Mouse (Mus musculus): ENCODE data around the gene Gm29776. TPM values are rescaled to one million over a fixed set of nuclear protein-coding genes. Genes with fewer than 3 reads are reported as not detected.
A peak's percentile ranks its signal among the peaks of the same experiment; 100 is the strongest.

Gm29776 gene
- polyA plus RNA-seq, 1 experiment, result 0.56 TPM

DNA sequence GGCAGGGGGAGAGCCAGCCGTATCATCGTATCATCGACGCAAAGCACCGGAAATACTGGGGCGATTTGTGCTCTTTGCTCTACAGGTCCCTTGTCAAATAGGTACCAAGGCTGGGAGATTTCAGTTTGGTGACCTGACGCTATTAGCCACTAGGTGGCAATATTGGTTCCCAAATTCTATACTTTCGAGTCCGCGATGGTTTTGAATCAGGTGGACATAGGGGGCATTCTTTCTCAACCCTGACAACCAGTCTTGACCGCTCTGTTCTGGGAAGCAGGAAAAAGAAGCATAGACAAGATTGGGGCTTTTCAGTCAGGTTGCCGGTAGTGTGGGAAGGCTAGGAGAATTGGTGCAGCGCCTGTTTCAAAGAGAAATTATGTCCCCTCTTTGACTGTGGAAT lies 15.5 kb upstream of the Gm29776 start:
- TF ChIP-seq CTCF (IDR thresholded peaks at IDR 0.05; ENCODE audit: insufficient read depth, low read length) (0 out of 2 replicates have a peak, but pooled peaks have one; percentile 15), POLR2A (IDR thresholded peaks at IDR 0.05; ENCODE audit: borderline replicate concordance, extremely low read depth, low read depth, low read length) (no peak)
- Histone ChIP-seq H3K4me1 (ENCODE audit: control insufficient read depth, insufficient read depth, low read length) (no peaks in the 10 kb centered on the region; the same call in 1 of the 2 replicates), H3K4me3 (replicated peaks; ENCODE audit: extremely low read depth, low read depth, low read length) (peak overlapping the region; percentile 50)
- DNase-seq, result peak; percentile 58
- WGBS, result 1% methylated on average over 13 of the region's 13 CpGs

DNA sequence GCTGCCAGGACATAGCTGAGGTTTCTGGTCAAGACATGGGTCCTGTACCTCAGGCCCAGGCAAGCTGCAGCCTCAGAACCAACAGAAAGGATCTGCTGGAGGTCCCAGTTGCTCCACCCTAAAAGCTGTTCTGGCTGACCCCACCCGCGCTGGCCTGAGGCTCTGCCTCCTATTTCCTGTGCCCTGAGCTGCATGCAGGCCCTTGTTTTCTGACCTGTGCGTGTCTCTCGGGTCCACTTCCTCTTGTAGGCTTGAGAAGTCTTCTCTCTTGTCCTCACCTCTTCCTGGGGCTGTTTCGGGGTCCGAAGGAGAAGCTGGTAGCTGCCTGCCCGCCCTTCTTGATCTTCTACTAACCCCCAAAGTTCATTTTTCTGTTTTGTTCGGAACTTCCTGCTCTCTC lies 14.2 kb upstream of the Gm29776 start:
- no peak overlapping the region for H3K4me3 ChIP-seq (replicated peaks; ENCODE audit: extremely low read depth, low read depth, low read length)
- TF ChIP-seq CTCF (IDR thresholded peaks at IDR 0.05; ENCODE audit: insufficient read depth, low read length), result no peak
- H3K4me1 ChIP-seq (ENCODE audit: control insufficient read depth, insufficient read depth, low read length), result no peaks in the 10 kb centered on the region; the same call in 1 of the 2 replicates
- 36% methylated on average over 8 of the region's 8 CpGs for WGBS
- DNase-seq, result peak; percentile 7

DNA sequence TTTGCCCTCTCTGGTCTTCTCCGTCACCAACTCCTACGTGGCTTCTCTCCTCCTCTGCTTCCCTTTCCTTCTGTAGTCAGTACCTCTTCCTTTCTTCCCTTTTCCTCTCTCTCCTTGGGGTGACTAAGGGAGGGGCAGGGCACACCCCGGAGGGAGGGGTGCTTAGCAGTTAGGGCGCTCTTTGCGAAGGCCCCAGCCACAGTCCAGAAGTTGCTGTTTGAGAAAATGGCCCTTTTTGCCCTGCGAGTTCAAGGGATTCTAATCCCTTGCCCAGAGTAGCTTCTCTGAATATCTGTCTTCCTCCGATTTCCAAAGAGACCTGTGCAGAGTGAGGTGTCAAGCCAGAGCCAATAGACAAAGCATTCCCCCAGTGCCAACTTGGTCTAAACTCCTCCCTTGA lies 13.4 kb upstream of the Gm29776 start, which contains the start of gene Cebpe:
TSS of gene Cebpe (minus strand) at position 101 of the 400 bp plus-strand sequence.
- no peak for TF ChIP-seq CTCF (IDR thresholded peaks at IDR 0.05; ENCODE audit: insufficient read depth, low read length)
- TF ChIP-seq POLR2A (IDR thresholded peaks at IDR 0.05; ENCODE audit: borderline replicate concordance, extremely low read depth, low read depth, low read length), result no peak
- Histone ChIP-seq H3K4me1 (ENCODE audit: control insufficient read depth, insufficient read depth, low read length) (no peaks in the 10 kb centered on the region; the same call in 1 of the 2 replicates), H3K4me3 (replicated peaks; ENCODE audit: extremely low read depth, low read depth, low read length) (no peak within 1 kb of the TSS)
- WGBS, result 71% methylated on average over 7 of the region's 7 CpGs
- no peak for DNase-seq

DNA sequence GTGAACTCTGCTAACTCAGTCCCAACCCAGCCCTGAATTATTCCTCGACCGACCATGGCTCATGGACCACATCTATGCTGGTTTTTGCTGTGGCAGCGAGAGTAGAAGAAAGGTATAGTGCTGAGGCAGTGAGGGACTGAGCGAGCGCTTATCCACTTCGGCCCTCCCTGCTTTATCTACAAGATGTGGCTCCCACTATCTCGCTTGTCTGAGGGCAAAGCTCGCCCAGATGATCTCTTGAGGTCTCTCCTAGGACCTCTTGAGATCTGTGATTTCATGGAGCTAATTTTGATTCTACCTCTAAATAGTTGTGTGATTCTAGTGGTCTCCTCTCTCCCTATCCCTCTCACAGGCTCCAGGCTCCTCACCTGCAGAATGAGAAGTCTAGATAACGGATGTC lies 10.4 kb upstream of the Gm29776 start:
- DNase-seq, result no peak
- WGBS, result 85% methylated on average over 9 of the region's 9 CpGs
- TF ChIP-seq CTCF (IDR thresholded peaks at IDR 0.05; ENCODE audit: insufficient read depth, low read length) (no peak), POLR2A (IDR thresholded peaks at IDR 0.05; ENCODE audit: borderline replicate concordance, extremely low read depth, low read depth, low read length) (no peak)
- no peaks in the 10 kb centered on the region for H3K4me1 ChIP-seq (ENCODE audit: control insufficient read depth, insufficient read depth, low read length)
- no peak overlapping the region for H3K4me3 ChIP-seq (replicated peaks; ENCODE audit: extremely low read depth, low read depth, low read length)

DNA sequence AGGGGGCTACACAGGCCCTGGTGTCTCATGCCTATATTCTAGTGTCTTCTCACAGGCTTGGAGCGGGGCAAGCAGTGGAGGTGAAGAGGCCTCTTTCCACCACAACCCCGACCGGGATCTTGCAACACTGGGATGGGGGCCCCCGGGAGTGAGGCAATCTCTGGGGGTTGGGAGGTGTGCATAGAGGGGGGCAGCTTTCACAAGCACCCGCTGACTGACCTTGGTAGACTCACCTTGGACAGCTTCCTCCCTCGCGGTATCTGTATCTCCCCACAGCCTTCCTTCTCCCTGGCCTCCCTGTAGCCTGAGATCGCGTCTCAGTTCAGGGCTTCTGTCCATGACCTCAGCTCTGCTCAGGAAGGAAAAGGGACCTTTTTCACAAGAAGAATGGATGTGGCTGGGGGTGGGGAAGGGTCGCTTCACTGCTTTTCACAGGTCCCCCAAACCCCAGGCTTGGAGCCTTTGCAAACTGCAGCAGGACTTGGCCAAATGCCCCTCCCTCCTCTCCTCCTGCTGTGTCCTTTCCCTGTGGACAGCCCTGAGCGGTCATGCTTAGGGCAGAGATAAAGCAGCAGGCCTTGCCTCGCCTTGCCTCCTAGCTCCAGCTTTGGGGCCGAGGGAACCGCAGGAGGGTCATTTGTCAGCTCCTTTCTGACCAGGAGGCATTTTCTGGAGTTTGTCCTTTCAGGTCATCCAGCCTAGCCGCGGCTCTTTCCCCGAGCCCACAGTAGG lies 8.1 kb upstream of the Gm29776 start:
- Histone ChIP-seq H3K4me1 (ENCODE audit: control insufficient read depth, insufficient read depth, low read length) (no peaks in the 10 kb centered on the region), H3K4me3 (replicated peaks; ENCODE audit: extremely low read depth, low read depth, low read length) (no peak overlapping the region)
- TF ChIP-seq CTCF (IDR thresholded peaks at IDR 0.05; ENCODE audit: insufficient read depth, low read length) (no peak), POLR2A (IDR thresholded peaks at IDR 0.05; ENCODE audit: borderline replicate concordance, extremely low read depth, low read depth, low read length) (no peak)
- DNase-seq, result no peak
- WGBS, result 51% methylated on average over 17 of the region's 17 CpGs

DNA sequence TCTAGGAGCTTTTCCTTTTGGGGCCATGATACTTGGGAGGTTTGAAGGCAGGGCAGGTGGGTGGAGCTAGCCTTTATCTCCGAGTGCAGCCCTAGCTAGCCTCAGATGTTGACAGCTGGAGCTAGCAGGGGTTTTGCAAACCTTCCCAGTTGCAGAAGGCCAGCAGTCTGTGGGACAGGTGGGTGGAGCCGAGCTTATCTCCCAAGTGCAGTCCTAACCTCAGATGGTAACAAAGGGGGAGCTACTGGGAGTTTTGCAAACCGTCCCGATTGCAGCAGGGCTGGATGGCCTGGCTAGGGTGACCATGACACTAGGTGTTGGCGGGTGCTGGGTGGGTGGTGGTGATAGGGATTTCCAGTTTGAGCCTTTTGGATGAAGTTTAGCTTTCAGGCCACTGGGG lies 7.2 kb upstream of the Gm29776 start:
- H3K4me1 ChIP-seq (ENCODE audit: control insufficient read depth, insufficient read depth, low read length), result no peaks in the 10 kb centered on the region
- no peak overlapping the region for H3K4me3 ChIP-seq (replicated peaks; ENCODE audit: extremely low read depth, low read depth, low read length)
- TF ChIP-seq POLR2A (IDR thresholded peaks at IDR 0.05; ENCODE audit: borderline replicate concordance, extremely low read depth, low read depth, low read length) (no peak), CTCF (IDR thresholded peaks at IDR 0.05; ENCODE audit: insufficient read depth, low read length) (no peak)
- WGBS, result 31% methylated on average over 5 of the region's 5 CpGs
- DNase-seq, result no peak

DNA sequence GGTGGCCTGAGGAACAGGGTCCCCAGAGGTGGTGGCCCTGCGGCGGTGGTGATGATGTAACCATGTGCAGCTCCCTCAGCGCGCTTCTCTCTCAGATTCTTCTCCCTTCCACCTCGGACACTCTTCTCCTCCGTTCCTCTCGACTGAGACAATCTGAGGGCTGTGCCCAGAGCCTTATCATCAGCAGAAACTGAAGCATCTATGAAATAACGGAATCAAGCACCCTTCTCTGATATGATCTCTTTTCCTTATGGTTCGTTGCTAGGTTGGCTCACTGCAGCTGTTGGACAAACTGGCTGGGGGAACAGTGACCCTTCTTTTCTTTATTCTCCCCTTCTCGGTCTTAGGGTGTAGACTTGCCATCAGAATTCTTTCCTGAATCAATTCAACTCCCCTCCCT lies 4.6 kb upstream of the Gm29776 start:
- Histone ChIP-seq H3K4me1 (ENCODE audit: control insufficient read depth, insufficient read depth, low read length) (no peaks in the 10 kb centered on the region), H3K4me3 (replicated peaks; ENCODE audit: extremely low read depth, low read depth, low read length) (no peak overlapping the region)
- TF ChIP-seq CTCF (IDR thresholded peaks at IDR 0.05; ENCODE audit: insufficient read depth, low read length), result no peak
- no peak for TF ChIP-seq POLR2A (IDR thresholded peaks at IDR 0.05; ENCODE audit: borderline replicate concordance, extremely low read depth, low read depth, low read length)
- DNase-seq, result no peak
- 46% methylated on average over 10 of the region's 10 CpGs for whole genome bisulfite sequencing

DNA sequence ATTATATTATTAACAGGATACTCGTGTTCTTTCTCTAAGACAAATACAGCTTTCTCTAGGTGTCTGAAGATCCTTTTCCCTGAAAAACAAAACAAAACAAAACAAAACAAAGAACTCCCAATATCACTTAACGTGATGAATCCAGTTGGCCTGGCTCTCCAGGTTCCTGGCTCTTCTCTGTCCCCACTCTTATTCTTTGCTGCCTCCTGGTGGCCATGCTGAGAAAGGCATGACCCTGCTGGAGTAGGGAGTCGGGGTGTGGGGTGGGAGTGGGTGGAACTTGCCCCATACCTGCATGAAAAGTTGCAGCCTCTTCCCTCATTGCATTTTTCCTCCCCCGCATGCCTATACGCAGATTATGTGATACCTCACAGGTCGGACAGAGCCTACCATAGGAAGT lies 2.7 kb upstream of the Gm29776 start:
- no peaks in the 10 kb centered on the region for H3K4me1 ChIP-seq (ENCODE audit: control insufficient read depth, insufficient read depth, low read length)
- WGBS, result 6% methylated on average over 6 of the region's 6 CpGs
- TF ChIP-seq POLR2A (IDR thresholded peaks at IDR 0.05; ENCODE audit: borderline replicate concordance, extremely low read depth, low read depth, low read length) (no peak), CTCF (IDR thresholded peaks at IDR 0.05; ENCODE audit: insufficient read depth, low read length) (peak; percentile 97)
- H3K4me3 ChIP-seq (replicated peaks; ENCODE audit: extremely low read depth, low read depth, low read length), result no peak overlapping the region
- peak; percentile 83 for DNase-seq

DNA sequence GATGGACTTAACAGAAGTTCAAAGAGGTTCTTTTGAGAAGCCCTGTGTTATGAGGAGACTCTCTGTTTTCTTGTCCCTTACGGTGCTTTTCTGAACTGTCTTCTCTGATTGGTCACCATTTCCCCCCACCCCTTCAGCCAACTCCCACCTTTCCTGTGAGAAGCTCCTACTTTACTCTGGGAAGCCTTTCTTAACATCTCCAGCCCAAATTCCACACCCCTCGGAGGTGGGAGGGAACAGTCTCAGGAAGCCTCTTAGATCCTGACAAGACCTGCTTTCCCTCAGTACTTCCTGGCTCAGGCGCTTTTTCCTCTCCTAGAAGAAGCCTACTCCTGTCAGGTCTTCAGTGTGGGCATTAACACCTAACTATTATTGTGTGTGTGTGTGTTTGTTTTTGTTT lies 953 bp upstream of the Gm29776 start:
- no peaks in the 10 kb centered on the region for H3K4me1 ChIP-seq (ENCODE audit: control insufficient read depth, insufficient read depth, low read length)
- DNase-seq, result no peak
- WGBS, result 40% methylated on average over 3 of the region's 3 CpGs
- TF ChIP-seq CTCF (IDR thresholded peaks at IDR 0.05; ENCODE audit: insufficient read depth, low read length) (no peak), POLR2A (IDR thresholded peaks at IDR 0.05; ENCODE audit: borderline replicate concordance, extremely low read depth, low read depth, low read length) (no peak)
- no peak overlapping the region for H3K4me3 ChIP-seq (replicated peaks; ENCODE audit: extremely low read depth, low read depth, low read length)

DNA sequence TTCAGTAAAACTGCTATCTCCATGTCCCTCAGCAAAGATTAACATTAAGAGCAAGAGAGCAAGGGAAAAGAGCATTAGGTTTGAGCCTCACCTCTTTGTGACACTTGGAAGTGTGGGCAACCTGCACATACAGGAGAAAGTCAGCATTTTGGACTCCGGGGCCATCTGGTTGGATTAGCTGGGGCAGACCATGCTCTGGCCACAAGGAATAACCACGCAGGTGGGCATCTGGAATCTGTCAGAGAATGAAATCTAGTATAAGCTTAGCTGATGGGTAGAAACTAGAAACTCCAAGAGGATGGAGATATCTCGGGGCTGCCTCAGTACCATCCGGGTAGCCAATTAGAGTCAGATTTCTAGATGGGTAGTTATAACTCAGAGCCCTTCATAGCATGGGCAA lies 1.9 kb downstream of the Gm29776 start:
- DNase-seq, result no peak
- H3K4me1 ChIP-seq (ENCODE audit: control insufficient read depth, insufficient read depth, low read length), result no peaks in the 10 kb centered on the region
- WGBS, result 92% methylated on average over 4 of the region's 4 CpGs
- TF ChIP-seq POLR2A (IDR thresholded peaks at IDR 0.05; ENCODE audit: borderline replicate concordance, extremely low read depth, low read depth, low read length) (no peak), CTCF (IDR thresholded peaks at IDR 0.05; ENCODE audit: insufficient read depth, low read length) (no peak)
- no peak overlapping the region for H3K4me3 ChIP-seq (replicated peaks; ENCODE audit: extremely low read depth, low read depth, low read length)

All from lung, adult 2 months (tissue).